Mouse (Mus musculus): ENCODE data around the gene D6Wsu163e. TPM values are rescaled to one million over a fixed set of nuclear protein-coding genes. Genes with fewer than 3 reads are reported as not detected.

The D6Wsu163e gene
- polyA plus RNA-seq, 1 experiment from 2014 or later: 16.0 TPM

DNA sequence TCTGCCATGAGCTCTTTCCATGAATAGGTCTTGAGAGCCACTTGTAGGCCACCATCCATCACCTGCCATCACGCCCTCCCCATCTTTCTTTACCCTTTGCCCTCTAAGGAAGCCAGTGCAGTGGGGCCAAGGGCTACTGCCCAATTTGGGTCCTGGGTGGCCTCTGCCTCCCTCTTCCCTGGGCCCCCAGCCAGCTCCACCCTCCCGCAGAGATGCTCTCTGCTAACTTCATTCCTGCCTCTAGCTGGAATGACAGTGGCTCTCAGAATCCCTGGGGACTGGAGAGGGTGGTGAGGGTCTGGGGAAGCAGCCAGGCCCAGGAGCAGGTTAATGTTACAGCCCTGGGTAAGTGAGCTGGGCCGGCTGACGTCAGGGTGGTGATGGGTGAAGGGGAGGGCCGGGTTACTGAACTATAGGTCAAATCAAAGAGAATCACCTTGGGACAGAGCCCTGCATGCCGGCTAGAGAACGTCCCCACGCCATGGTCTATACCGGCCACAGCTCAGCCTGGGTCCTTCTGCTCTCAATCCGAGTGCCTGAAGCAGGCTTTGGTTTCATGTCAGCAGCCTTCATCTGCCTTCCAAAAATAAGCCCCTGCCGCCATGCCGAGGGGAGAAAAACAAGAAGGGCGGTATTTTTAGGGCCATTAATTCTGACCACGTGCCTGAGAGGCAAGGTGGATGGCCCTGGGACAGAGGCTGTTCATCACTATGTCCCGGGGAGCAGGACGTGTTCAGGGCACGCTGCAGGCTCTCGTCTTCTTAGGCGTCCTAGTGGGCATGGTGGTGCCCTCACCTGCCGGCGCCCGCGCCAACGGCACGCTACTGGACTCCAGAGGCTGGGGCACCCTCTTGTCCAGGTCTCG is 75.4 kb downstream of the D6Wsu163e start, which contains the start of gene Fgf6:
Gene Fgf6, plus strand, starts transcription at position 681 of the 865 bp plus-strand sequence.
- H3K27me3 ChIP-seq (ENCODE audit: control insufficient read depth, insufficient read depth, low read length): no peaks in the 10 kb centered on the region
- no peaks in the 10 kb centered on the region for H3K36me3 ChIP-seq (ENCODE audit: control insufficient read depth, insufficient read depth)
- ATAC-seq (replicated peaks; ENCODE audit: extremely low read depth, insufficient read depth, low FRiP score): 0 out of 2 replicates have a peak, but pooled peaks have one; percentile 28
- H3K9ac ChIP-seq (ENCODE audit: low read length): no peak within 1 kb of the TSS
- H3K9me3 ChIP-seq (replicated peaks; ENCODE audit: control insufficient read depth, low read length): no peaks in the 10 kb centered on the region
- no peak within 1 kb of the TSS for H3K4me2 ChIP-seq (ENCODE audit: low read depth, low read length)
- no peak within 1 kb of the TSS for H3K27ac ChIP-seq (ENCODE audit: low read length)
- WGBS: 64% methylated on average over 26 of the region's 26 CpGs
- no peak within 1 kb of the TSS for H3K4me3 ChIP-seq (ENCODE audit: low read length)
- H3K4me1 ChIP-seq (ENCODE audit: control insufficient read depth, insufficient read depth, low read length): peaks cover 8% of the 10 kb centered on the region; the same call in 1 of the 2 replicates

DNA sequence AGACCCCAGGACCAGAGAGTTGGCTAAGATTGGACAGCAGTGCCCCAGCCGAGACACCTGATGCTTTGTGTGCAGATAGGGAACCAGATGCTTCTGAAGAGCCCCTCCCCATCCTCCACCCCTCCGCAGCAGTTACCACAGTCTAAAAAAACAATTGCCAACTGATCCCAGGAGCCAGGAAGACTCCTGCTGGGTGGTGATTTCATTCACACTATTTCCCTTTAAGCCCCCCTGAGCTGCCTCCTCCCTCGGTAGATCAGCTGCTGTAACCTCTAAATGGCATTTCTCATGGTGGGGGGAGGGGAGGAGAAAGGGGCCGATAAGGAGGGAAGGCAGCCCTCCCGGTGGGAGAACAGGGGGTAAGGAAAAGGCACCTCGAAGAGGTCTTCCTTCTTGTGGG is 79.5 kb downstream of the D6Wsu163e start:
- 7% methylated on average over 6 of the region's 6 CpGs for WGBS
- peaks cover 2% of the 10 kb centered on the region; the same call in 1 of the 2 replicates for H3K27me3 ChIP-seq (ENCODE audit: control insufficient read depth, insufficient read depth, low read length)
- H3K36me3 ChIP-seq (ENCODE audit: control insufficient read depth, insufficient read depth): no peaks in the 10 kb centered on the region
- no peak overlapping the region for H3K4me3 ChIP-seq (ENCODE audit: low read length)
- no peak overlapping the region for H3K9ac ChIP-seq (ENCODE audit: low read length)
- H3K4me2 ChIP-seq (ENCODE audit: low read depth, low read length): no peak overlapping the region
- H3K4me1 ChIP-seq (ENCODE audit: control insufficient read depth, insufficient read depth, low read length): peaks cover 8% of the 10 kb centered on the region; the same call in 1 of the 2 replicates
- no peaks in the 10 kb centered on the region for H3K9me3 ChIP-seq (replicated peaks; ENCODE audit: control insufficient read depth, low read length)
- no peak for ATAC-seq (replicated peaks; ENCODE audit: extremely low read depth, insufficient read depth, low FRiP score)
- no peak overlapping the region for H3K27ac ChIP-seq (ENCODE audit: low read length)

DNA sequence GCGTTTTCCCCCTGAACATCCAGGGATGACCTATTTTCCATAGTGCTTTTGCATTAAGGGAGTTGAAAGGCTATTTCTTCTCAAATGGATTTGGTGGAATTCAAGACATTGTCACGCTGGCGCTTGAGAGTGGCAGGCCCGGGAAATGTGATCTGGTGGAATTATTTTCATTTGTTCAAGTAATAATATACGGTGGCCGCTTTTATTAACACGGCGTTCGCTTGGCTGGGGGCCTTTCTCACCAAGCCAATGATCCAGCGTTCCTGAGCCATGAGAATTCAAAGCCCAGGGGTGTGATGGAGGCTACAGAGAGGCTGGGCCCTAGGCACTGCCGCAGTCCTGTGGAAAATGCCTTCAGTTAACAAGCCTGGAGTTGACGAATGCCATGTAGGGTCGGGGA is 80.7 kb downstream of the D6Wsu163e start:
- H3K9ac ChIP-seq (ENCODE audit: low read length): no peak overlapping the region
- H3K4me2 ChIP-seq (ENCODE audit: low read depth, low read length): no peak overlapping the region
- 31% methylated on average over 13 of the region's 13 CpGs for whole genome bisulfite sequencing
- no peaks in the 10 kb centered on the region for H3K36me3 ChIP-seq (ENCODE audit: control insufficient read depth, insufficient read depth)
- ATAC-seq (replicated peaks; ENCODE audit: extremely low read depth, insufficient read depth, low FRiP score): no peak
- no peaks in the 10 kb centered on the region for H3K9me3 ChIP-seq (replicated peaks; ENCODE audit: control insufficient read depth, low read length)
- H3K27me3 ChIP-seq (ENCODE audit: control insufficient read depth, insufficient read depth, low read length): peaks cover 2% of the 10 kb centered on the region; the same call in 1 of the 2 replicates
- H3K27ac ChIP-seq (ENCODE audit: low read length): no peak overlapping the region
- H3K4me3 ChIP-seq (ENCODE audit: low read length): no peak overlapping the region
- H3K4me1 ChIP-seq (ENCODE audit: control insufficient read depth, insufficient read depth, low read length): peaks cover 5% of the 10 kb centered on the region; the same call in 1 of the 2 replicates

DNA sequence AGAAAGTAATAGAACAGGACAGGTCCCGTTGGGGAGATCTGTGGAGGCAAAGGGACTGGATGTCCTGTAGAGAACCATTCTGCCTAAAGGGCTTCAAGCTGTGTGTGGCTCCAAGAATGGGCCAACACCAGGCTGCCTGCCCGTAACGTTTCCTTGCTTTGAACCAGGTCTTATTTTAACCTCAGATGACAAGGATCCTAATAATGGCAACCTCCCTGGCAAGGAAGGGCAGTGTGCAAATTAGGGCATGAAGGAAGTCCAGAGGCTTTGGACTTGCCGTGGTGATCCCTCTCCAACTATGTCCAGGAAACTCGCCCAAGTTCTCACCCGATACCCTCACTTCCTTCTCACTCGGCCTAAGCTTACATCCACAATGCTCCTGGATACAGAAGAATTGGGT is 85.1 kb downstream of the D6Wsu163e start:
- no peak for ATAC-seq (replicated peaks; ENCODE audit: extremely low read depth, insufficient read depth, low FRiP score)
- WGBS: 59% methylated on average over 7 of the region's 7 CpGs

More for the DNA sequence above, 85.1 kb downstream of the D6Wsu163e start:
- no peaks in the 10 kb centered on the region for H3K36me3 ChIP-seq (ENCODE audit: control insufficient read depth, insufficient read depth)
- H3K4me2 ChIP-seq (ENCODE audit: low read depth, low read length): no peak overlapping the region
- H3K27ac ChIP-seq (ENCODE audit: low read length): no peak overlapping the region
- no peak overlapping the region for H3K4me3 ChIP-seq (ENCODE audit: low read length)
- H3K9ac ChIP-seq (ENCODE audit: low read length): no peak overlapping the region
- peaks cover 2% of the 10 kb centered on the region; the same call in 1 of the 2 replicates for H3K27me3 ChIP-seq (ENCODE audit: control insufficient read depth, insufficient read depth, low read length)
- H3K4me1 ChIP-seq (ENCODE audit: control insufficient read depth, insufficient read depth, low read length): 0 out of 2 replicates have a peak, but pooled peaks cover 2% of the 10 kb centered on the region
- H3K9me3 ChIP-seq (replicated peaks; ENCODE audit: control insufficient read depth, low read length): no peaks in the 10 kb centered on the region

Other genes with a start within 250 kb of the D6Wsu163e start
- gene Kcna6, start 199.3 kb upstream of the D6Wsu163e start, polyA plus RNA-seq (2015; fragmentation: Nextera tagmentation; extraction: Ambion mirVana): 0.98 and 1.3 TPM in 2 replicates
- 423 and 433 TPM in 2 replicates for gene Ndufa9, start 90.8 kb upstream of the D6Wsu163e start, polyA plus RNA-seq (2015; fragmentation: Nextera tagmentation; extraction: Ambion mirVana)
- not detected in 2 replicates for gene Akap3, start 86.9 kb upstream of the D6Wsu163e start, polyA plus RNA-seq (2015; fragmentation: Nextera tagmentation; extraction: Ambion mirVana)
- gene Dyrk4, start 18.1 kb upstream of the D6Wsu163e start, polyA plus RNA-seq (2015; fragmentation: Nextera tagmentation; extraction: Ambion mirVana): 0.39 and 0.59 TPM in 2 replicates
- gene Rad51ap1, start 375 bp upstream of the D6Wsu163e start, polyA plus RNA-seq (2015; fragmentation: Nextera tagmentation; extraction: Ambion mirVana): 27.8 and 32.8 TPM in 2 replicates
- gene Fgf6, start 75.6 kb downstream of the D6Wsu163e start, polyA plus RNA-seq (2015; fragmentation: Nextera tagmentation; extraction: Ambion mirVana): 0.13 TPM in 1 of 2 replicates, not detected in the other
- gene Fgf23, start 132.9 kb downstream of the D6Wsu163e start, polyA plus RNA-seq (2015; fragmentation: Nextera tagmentation; extraction: Ambion mirVana): 0.16 and 0.20 TPM in 2 replicates
- gene Tigar, start 169.6 kb downstream of the D6Wsu163e start, polyA plus RNA-seq (2015; fragmentation: Nextera tagmentation; extraction: Ambion mirVana): 7.7 and 8.2 TPM in 2 replicates
- gene Ccnd2, start 212.2 kb downstream of the D6Wsu163e start, polyA plus RNA-seq (2015; fragmentation: Nextera tagmentation; extraction: Ambion mirVana): 450 and 476 TPM in 2 replicates

Measured in heart, embryonic 16.5 days (tissue).